Mouse (Mus musculus): ENCODE measurements around the gene Lsm3. TPM values are rescaled to one million over a fixed set of nuclear protein-coding genes. Genes with fewer than 3 reads are reported as not detected.

Gene Lsm3
- total RNA-seq, 2 experiments from 2014 or later: 96.0 to 101 TPM

- DNase-seq: no peak
Observed at GRCm38 (mm10) chr6:91510211-91510610, 5.5 kb upstream of the Lsm3 start.

- DNase-seq: no peak
Observed at GRCm38 (mm10) chr6:91514135-91514534, 1.6 kb upstream of the Lsm3 start.

- DNase-seq: no peak
Observed at GRCm38 (mm10) chr6:91514737-91515362, 878 bp upstream of the Lsm3 start.

GRCm38 (mm10) chr6:91518454-91519020, 2.8 kb downstream of the Lsm3 start:
- DNase-seq: no peak

- no peak for DNase-seq
Observed at GRCm38 (mm10) chr6:91522816-91523215, 7.1 kb downstream of the Lsm3 start.

GRCm38 (mm10) chr6:91525544-91525943, 9.8 kb downstream of the Lsm3 start:
- DNase-seq: no peak

- DNase-seq: no peak
Observed at GRCm38 (mm10) chr6:91527227-91527860, 11.6 kb downstream of the Lsm3 start.

- DNase-seq: peak; percentile 71
Observed at GRCm38 (mm10) chr6:91528265-91528664, 12.5 kb downstream of the Lsm3 start.

- no peak for DNase-seq
Observed at GRCm38 (mm10) chr6:91530673-91531072, 14.9 kb downstream of the Lsm3 start.

- peak; percentile 40 for DNase-seq
Observed at GRCm38 (mm10) chr6:91531276-91531675, 15.5 kb downstream of the Lsm3 start.

GRCm38 (mm10) chr6:91532661-91533060, 16.9 kb downstream of the Lsm3 start:
- no peak for DNase-seq

- DNase-seq: no peak
Observed at GRCm38 (mm10) chr6:91533359-91533758, 17.6 kb downstream of the Lsm3 start.

GRCm38 (mm10) chr6:91533771-91534170, 18.0 kb downstream of the Lsm3 start:
- DNase-seq: no peak

- DNase-seq: no peak
Observed at GRCm38 (mm10) chr6:91534268-91534667, 18.5 kb downstream of the Lsm3 start.

GRCm38 (mm10) chr6:91535231-91535630, 19.5 kb downstream of the Lsm3 start:
- DNase-seq: no peak

GRCm38 (mm10) chr6:91536047-91536765, 20.5 kb downstream of the Lsm3 start:
- DNase-seq: no peak

GRCm38 (mm10) chr6:91541276-91541675, 25.5 kb downstream of the Lsm3 start:
- no peak for DNase-seq

- DNase-seq: peak; percentile 30
Observed at GRCm38 (mm10) chr6:91543056-91543455, 27.3 kb downstream of the Lsm3 start.

- peak; percentile 87 for DNase-seq
Observed at GRCm38 (mm10) chr6:91546241-91546884, 30.6 kb downstream of the Lsm3 start.

- no peak for DNase-seq
Observed at GRCm38 (mm10) chr6:91547313-91547712, 31.6 kb downstream of the Lsm3 start.

- DNase-seq: no peak
Observed at GRCm38 (mm10) chr6:91549621-91550020, 33.9 kb downstream of the Lsm3 start.

GRCm38 (mm10) chr6:91551671-91552070, 35.9 kb downstream of the Lsm3 start:
- DNase-seq: no peak

GRCm38 (mm10) chr6:91552693-91553092, 37.0 kb downstream of the Lsm3 start:
- no peak for DNase-seq

Data from heart, postnatal 4 days (tissue).